Mouse (Mus musculus): ENCODE measurements at regions not wholly inside any gene's neighbourhood (a gene's known extent, or its start where the extent isn't known, plus 50 kb on each side); places are given as distances from the start of the nearest gene placed in this dataset.

DNA sequence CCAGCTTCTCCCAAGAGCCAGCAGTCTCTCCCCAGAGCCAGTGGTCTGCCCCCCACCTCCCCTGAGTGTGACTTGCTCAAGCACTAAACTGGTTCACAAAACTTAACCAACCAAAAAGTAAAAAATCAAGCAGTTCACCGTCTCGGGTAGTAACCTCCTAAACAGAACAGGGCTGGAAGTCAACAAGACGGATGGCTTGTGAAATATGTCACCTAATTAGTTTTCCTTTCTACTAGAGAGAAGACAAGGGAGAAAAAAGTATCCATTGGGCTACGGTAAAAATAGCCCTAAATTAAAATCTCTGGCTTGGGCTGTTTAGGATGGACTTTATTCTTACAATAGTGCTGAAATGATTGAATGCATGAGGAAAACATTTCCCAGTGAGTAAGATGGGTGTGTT, 108.6 kb downstream of the Foxb1 start:
- Histone ChIP-seq H3K27me3 (ENCODE audit: control insufficient read depth, insufficient read depth, low read length) (no peaks in the 10 kb centered on the region; the same call in 1 of the 2 replicates), H3K27ac (ENCODE audit: insufficient read depth, low read length) (no peak overlapping the region), H3K4me3 (replicated peaks; ENCODE audit: insufficient read depth, low read depth, low read length) (no peak overlapping the region), H3K4me1 (ENCODE audit: control insufficient read depth, insufficient read depth, low read length) (no peaks in the 10 kb centered on the region)
- no peak for DNase-seq
- TF ChIP-seq CTCF (IDR thresholded peaks at IDR 0.05; ENCODE audit: borderline replicate concordance, insufficient read depth, low read depth, low read length) (no peak), POLR2A (IDR thresholded peaks at IDR 0.05; ENCODE audit: borderline replicate concordance, insufficient read depth, low read length) (no peak)
- 93% methylated on average over 4 of the region's 4 CpGs for WGBS

DNA sequence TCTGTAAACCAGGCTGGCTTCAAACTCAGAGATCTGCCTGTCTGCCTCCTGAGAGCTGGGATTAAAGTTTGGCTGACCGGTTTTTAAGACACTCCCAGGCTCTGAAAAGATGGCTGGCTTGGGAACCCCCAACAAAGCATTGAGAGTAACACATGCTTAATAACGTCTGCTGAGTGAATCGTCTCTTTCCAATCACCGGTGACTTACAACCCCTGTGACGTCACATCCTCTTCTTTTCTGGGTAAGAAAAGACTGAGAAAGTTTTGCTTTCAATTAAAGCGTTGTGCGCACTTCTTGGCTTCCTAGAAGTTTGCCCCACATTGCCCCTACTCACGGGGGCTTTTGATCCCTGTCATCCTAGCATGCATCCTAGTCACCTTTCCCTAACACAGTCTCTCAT, 109.1 kb downstream of the Foxb1 start:
- Histone ChIP-seq H3K4me1 (ENCODE audit: control insufficient read depth, insufficient read depth, low read length) (no peaks in the 10 kb centered on the region), H3K4me3 (replicated peaks; ENCODE audit: insufficient read depth, low read depth, low read length) (no peak overlapping the region), H3K27ac (ENCODE audit: insufficient read depth, low read length) (no peak overlapping the region), H3K27me3 (ENCODE audit: control insufficient read depth, insufficient read depth, low read length) (no peaks in the 10 kb centered on the region; the same call in 1 of the 2 replicates)
- TF ChIP-seq POLR2A (IDR thresholded peaks at IDR 0.05; ENCODE audit: borderline replicate concordance, insufficient read depth, low read length) (no peak), CTCF (IDR thresholded peaks at IDR 0.05; ENCODE audit: borderline replicate concordance, insufficient read depth, low read depth, low read length) (no peak)
- 78% methylated on average over 8 of the region's 8 CpGs for WGBS
- no peak for DNase-seq

DNA sequence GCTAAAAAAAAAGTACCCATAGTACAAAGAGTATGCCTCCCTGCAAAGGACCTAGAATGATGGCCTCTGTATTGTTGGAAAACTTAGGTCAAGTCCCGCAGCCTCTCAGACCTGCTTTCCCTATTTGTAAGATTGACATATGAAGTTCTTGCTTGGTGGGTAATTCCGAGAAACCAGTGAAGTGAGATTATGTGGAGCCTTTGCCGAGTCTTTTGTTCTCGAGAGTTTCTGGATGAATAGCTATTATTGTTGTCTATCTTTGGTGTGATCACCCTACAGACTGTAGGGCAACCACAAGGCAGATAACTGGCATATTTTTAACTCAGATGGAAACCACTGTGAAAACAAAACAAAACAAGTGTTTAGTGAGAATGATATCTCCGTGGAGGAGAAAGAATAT, 118.1 kb downstream of the Foxb1 start:
- H3K27me3 ChIP-seq (ENCODE audit: control insufficient read depth, insufficient read depth, low read length): no peaks in the 10 kb centered on the region
- TF ChIP-seq POLR2A (IDR thresholded peaks at IDR 0.05; ENCODE audit: borderline replicate concordance, insufficient read depth, low read length): no peak
- TF ChIP-seq CTCF (IDR thresholded peaks at IDR 0.05; ENCODE audit: borderline replicate concordance, insufficient read depth, low read depth, low read length): no peak
- H3K4me3 ChIP-seq (replicated peaks; ENCODE audit: insufficient read depth, low read depth, low read length): no peak overlapping the region
- H3K4me1 ChIP-seq (ENCODE audit: control insufficient read depth, insufficient read depth, low read length): no peaks in the 10 kb centered on the region
- no peak overlapping the region for H3K27ac ChIP-seq (ENCODE audit: insufficient read depth, low read length)
- 44% methylated on average over 5 of the region's 5 CpGs for WGBS
- DNase-seq: no peak

DNA sequence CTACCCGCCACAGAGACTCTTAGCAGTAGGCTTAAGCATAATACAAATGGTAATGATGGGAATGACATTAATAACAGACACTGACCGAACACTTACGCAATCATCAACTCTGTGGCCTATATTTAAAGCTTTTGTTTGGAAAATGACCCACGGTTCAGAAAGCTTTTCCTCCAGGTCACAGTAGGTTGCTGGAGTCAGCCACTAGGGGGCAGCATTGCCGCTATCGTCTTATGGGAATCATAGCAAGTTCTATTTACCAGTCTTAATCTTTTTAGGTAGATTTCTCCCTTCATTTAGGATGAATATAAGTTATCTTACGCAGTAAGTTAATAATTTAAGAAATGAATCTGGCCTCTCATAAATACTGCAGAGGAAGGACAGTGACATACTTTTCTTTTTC, 137.4 kb downstream of the Foxb1 start:
- TF ChIP-seq POLR2A (IDR thresholded peaks at IDR 0.05; ENCODE audit: borderline replicate concordance, insufficient read depth, low read length) (no peak), CTCF (IDR thresholded peaks at IDR 0.05; ENCODE audit: borderline replicate concordance, insufficient read depth, low read depth, low read length) (peak; percentile 68)
- H3K4me1 ChIP-seq (ENCODE audit: control insufficient read depth, insufficient read depth, low read length): no peaks in the 10 kb centered on the region
- WGBS: 20% methylated on average over 7 of the region's 7 CpGs
- H3K4me3 ChIP-seq (replicated peaks; ENCODE audit: insufficient read depth, low read depth, low read length): no peak overlapping the region
- DNase-seq: peak; percentile 7 to 46
- H3K27me3 ChIP-seq (ENCODE audit: control insufficient read depth, insufficient read depth, low read length): no peaks in the 10 kb centered on the region; the same call in 1 of the 2 replicates
- H3K27ac ChIP-seq (ENCODE audit: insufficient read depth, low read length): no peak overlapping the region

DNA sequence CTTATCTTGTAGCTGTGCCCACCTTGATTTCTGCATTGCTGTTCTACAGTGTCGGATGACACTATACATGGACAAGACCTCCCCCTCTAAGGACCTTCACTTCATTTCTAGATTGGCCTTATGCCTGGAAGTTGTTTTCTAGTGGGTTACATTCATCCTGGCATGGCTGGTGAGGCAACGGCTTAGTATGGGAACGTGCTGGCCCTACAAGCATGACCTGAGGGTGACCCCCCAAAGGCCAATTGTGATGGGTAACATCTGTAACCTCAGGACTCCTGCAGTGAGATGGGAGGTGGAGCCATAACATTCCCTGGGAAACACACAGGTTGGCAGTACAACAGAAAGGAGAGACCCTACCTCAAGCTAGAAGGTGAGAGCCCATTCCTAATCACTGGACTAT, 139.7 kb downstream of the Foxb1 start:
- no peak for DNase-seq
- Histone ChIP-seq H3K4me1 (ENCODE audit: control insufficient read depth, insufficient read depth, low read length) (no peaks in the 10 kb centered on the region), H3K27me3 (ENCODE audit: control insufficient read depth, insufficient read depth, low read length) (no peaks in the 10 kb centered on the region; the same call in 1 of the 2 replicates), H3K4me3 (replicated peaks; ENCODE audit: insufficient read depth, low read depth, low read length) (no peak overlapping the region), H3K27ac (ENCODE audit: insufficient read depth, low read length) (no peak overlapping the region)
- TF ChIP-seq POLR2A (IDR thresholded peaks at IDR 0.05; ENCODE audit: borderline replicate concordance, insufficient read depth, low read length) (no peak), CTCF (IDR thresholded peaks at IDR 0.05; ENCODE audit: borderline replicate concordance, insufficient read depth, low read depth, low read length) (no peak)
- 55% methylated on average over 3 of the region's 3 CpGs for WGBS

DNA sequence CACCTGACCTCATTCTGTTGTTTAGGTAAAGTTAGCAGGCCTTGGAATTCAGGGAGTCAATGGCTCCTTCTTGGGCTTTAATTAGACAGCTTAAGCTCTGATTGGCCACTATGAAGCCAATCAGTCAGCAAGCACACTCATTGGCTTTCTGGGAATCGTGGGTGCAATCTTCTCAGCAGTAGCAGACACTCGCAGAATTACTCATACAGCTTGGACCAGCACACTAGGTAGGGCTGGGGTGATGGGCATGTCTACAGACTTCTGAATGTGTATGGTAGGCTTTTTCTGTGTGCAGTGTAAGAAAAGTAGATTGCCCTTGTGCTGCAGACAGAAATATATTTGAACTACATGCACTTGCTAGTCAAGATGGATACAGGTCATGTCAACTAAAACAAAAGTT, 143.4 kb downstream of the Foxb1 start:
- TF ChIP-seq POLR2A (IDR thresholded peaks at IDR 0.05; ENCODE audit: borderline replicate concordance, insufficient read depth, low read length): no peak
- no peak for TF ChIP-seq CTCF (IDR thresholded peaks at IDR 0.05; ENCODE audit: borderline replicate concordance, insufficient read depth, low read depth, low read length)
- no peaks in the 10 kb centered on the region for H3K4me1 ChIP-seq (ENCODE audit: control insufficient read depth, insufficient read depth, low read length)
- H3K4me3 ChIP-seq (replicated peaks; ENCODE audit: insufficient read depth, low read depth, low read length): no peak overlapping the region
- no peak for DNase-seq
- WGBS: 80% methylated on average over 2 of the region's 2 CpGs
- no peak overlapping the region for H3K27ac ChIP-seq (ENCODE audit: insufficient read depth, low read length)
- no peaks in the 10 kb centered on the region; the same call in 1 of the 2 replicates for H3K27me3 ChIP-seq (ENCODE audit: control insufficient read depth, insufficient read depth, low read length)

DNA sequence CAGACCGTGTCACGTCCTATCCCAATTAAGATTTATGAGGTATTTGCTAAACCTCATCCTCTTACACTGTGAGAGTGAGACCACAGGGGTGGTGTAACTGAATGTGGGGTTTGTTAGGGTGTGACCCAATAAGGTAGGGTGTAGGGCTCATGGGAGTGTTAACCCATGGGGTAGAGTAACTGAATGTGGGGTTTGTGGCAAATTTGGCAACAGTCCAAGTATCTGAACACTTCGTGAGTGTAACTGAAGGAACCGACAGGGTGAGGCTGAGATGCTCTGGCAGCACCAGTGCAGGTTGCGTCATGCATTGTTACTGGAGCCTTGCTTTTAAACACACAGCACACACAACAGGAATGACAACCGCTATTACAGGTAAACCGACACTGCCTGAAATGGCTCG, 144.1 kb downstream of the Anxa2 start:
- Histone ChIP-seq H3K4me1 (ENCODE audit: control insufficient read depth, insufficient read depth, low read length) (no peaks in the 10 kb centered on the region), H3K27ac (ENCODE audit: insufficient read depth, low read length) (no peak overlapping the region), H3K4me3 (replicated peaks; ENCODE audit: insufficient read depth, low read depth, low read length) (no peak overlapping the region), H3K27me3 (ENCODE audit: control insufficient read depth, insufficient read depth, low read length) (no peaks in the 10 kb centered on the region)
- TF ChIP-seq POLR2A (IDR thresholded peaks at IDR 0.05; ENCODE audit: borderline replicate concordance, insufficient read depth, low read length) (no peak), CTCF (IDR thresholded peaks at IDR 0.05; ENCODE audit: borderline replicate concordance, insufficient read depth, low read depth, low read length) (no peak)
- no peak for DNase-seq
- 66% methylated on average over 8 of the region's 8 CpGs for WGBS

DNA sequence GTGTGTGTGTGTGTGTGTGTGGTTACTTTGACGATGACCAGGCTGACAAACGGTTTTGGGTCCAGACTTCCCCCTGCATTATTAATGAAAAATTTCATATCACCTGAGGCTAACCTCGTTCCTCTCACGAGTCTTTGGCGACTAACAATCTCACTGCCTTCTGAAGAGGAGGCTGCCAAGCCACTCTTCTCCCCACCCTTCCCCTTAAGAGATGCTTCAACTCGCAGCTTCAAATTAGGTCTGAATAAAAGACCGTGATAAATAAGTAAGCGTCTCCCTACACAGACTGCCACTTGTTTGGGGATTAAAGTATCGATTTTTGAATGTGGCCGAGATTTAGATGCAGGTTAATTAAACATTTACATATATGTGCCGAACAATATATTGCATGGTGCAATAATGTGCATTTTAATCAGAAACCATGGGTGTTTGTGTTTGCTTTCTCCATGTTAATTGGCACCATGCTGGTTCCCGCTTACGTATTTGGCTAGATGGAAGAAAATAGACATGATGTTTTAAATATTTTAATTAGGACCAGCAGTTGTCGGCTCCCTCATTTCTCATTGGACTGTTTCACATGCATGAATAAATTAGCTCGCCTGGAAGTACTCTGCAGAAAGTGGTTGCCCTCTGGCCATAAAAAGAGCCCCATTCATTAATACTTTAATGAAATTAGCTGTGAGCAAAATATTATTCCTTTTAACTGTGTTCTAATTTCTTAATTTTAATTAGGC, 139.1 kb downstream of the Anxa2 start:
- Histone ChIP-seq H3K4me1 (ENCODE audit: control insufficient read depth, insufficient read depth, low read length) (no peaks in the 10 kb centered on the region), H3K4me3 (replicated peaks; ENCODE audit: insufficient read depth, low read depth, low read length) (no peak overlapping the region), H3K27ac (ENCODE audit: insufficient read depth, low read length) (no peak overlapping the region), H3K27me3 (ENCODE audit: control insufficient read depth, insufficient read depth, low read length) (no peaks in the 10 kb centered on the region)
- 27% methylated on average over 15 of the region's 15 CpGs for WGBS
- no peak for DNase-seq
- no peak for TF ChIP-seq POLR2A (IDR thresholded peaks at IDR 0.05; ENCODE audit: borderline replicate concordance, insufficient read depth, low read length)
- TF ChIP-seq CTCF (IDR thresholded peaks at IDR 0.05; ENCODE audit: borderline replicate concordance, insufficient read depth, low read depth, low read length): no peak
